Mouse (Mus musculus): ENCODE data around the gene Fank1. TPM values are rescaled to one million over a fixed set of nuclear protein-coding genes. Genes with fewer than 3 reads are reported as not detected.
A peak's percentile ranks its signal among the peaks of the same experiment; 100 is the strongest.

Fank1 gene
- total and polyA plus RNA-seq, 3 experiments: 0.10 TPM; not detected in 2

GRCm38 (mm10) chr7:133762696-133763095 lies 14.0 kb upstream of the Fank1 start:
- intact Hi-C loops (cut with DNase I): loop anchor here (2.0 kb wide), 1 partner anchor 16 kb away; no protein-coding TSS in a partner anchor
- H3K27ac ChIP-seq: no peak overlapping the region
- peaks cover 2% of the 10 kb centered on the region; the same call in 1 of the 2 replicates for H3K4me1 ChIP-seq (ENCODE audit: control insufficient read depth, insufficient read depth, low read length)
- H3K9ac ChIP-seq (ENCODE audit: low read depth, low read length): no peak overlapping the region
- H3K4me3 ChIP-seq: no peak overlapping the region
- TF ChIP-seq CTCF (IDR thresholded peaks at IDR 0.05) (no peak), POLR2A (IDR thresholded peaks at IDR 0.05; ENCODE audit: insufficient read depth, low read depth, low read length) (no peak), EP300 (IDR thresholded peaks at IDR 0.05; ENCODE audit: insufficient read depth, low read depth, low read length) (no peak)
- no peaks in the 10 kb centered on the region for H3K79me2 ChIP-seq (replicated peaks; ENCODE audit: control insufficient read depth, insufficient read depth, low read length)
- H3K36me3 ChIP-seq (ENCODE audit: control insufficient read depth, insufficient read depth, low read length): peaks cover 5% of the 10 kb centered on the region; the same call in 1 of the 2 replicates
- no peak for DNase-seq
- 69% methylated on average over 6 of the region's 6 CpGs for whole genome bisulfite sequencing
- no peaks in the 10 kb centered on the region for H3K27me3 ChIP-seq (ENCODE audit: control insufficient read depth, insufficient read depth, low read length)

GRCm38 (mm10) chr7:133764425-133764824 lies 12.2 kb upstream of the Fank1 start:
- H3K4me3 ChIP-seq: no peak overlapping the region
- H3K36me3 ChIP-seq (ENCODE audit: control insufficient read depth, insufficient read depth, low read length): no peaks in the 10 kb centered on the region
- H3K9ac ChIP-seq (ENCODE audit: low read depth, low read length): no peak overlapping the region
- H3K27ac ChIP-seq: no peak overlapping the region
- H3K27me3 ChIP-seq (ENCODE audit: control insufficient read depth, insufficient read depth, low read length): no peaks in the 10 kb centered on the region
- H3K79me2 ChIP-seq (replicated peaks; ENCODE audit: control insufficient read depth, insufficient read depth, low read length): 0 out of 2 replicates have a peak, but pooled peaks cover 1% of the 10 kb centered on the region
- intact Hi-C loops (cut with DNase I): no loop called here
- H3K4me1 ChIP-seq (ENCODE audit: control insufficient read depth, insufficient read depth, low read length): peaks cover 2% of the 10 kb centered on the region; the same call in 1 of the 2 replicates
- TF ChIP-seq POLR2A (IDR thresholded peaks at IDR 0.05; ENCODE audit: insufficient read depth, low read depth, low read length) (no peak), CTCF (IDR thresholded peaks at IDR 0.05) (no peak), EP300 (IDR thresholded peaks at IDR 0.05; ENCODE audit: insufficient read depth, low read depth, low read length) (no peak)
- no peak for DNase-seq
- 81% methylated on average over 2 of the region's 2 CpGs for WGBS

- Histone ChIP-seq H3K79me2 (replicated peaks; ENCODE audit: control insufficient read depth, insufficient read depth, low read length) (0 out of 2 replicates have a peak, but pooled peaks cover 1% of the 10 kb centered on the region), H3K4me3 (no peak overlapping the region), H3K27ac (no peak overlapping the region), H3K9ac (ENCODE audit: low read depth, low read length) (no peak overlapping the region), H3K27me3 (ENCODE audit: control insufficient read depth, insufficient read depth, low read length) (no peaks in the 10 kb centered on the region), H3K36me3 (ENCODE audit: control insufficient read depth, insufficient read depth, low read length) (no peaks in the 10 kb centered on the region), H3K4me1 (ENCODE audit: control insufficient read depth, insufficient read depth, low read length) (peaks cover 2% of the 10 kb centered on the region; the same call in 1 of the 2 replicates)
- no peak for TF ChIP-seq POLR2A (IDR thresholded peaks at IDR 0.05; ENCODE audit: insufficient read depth, low read depth, low read length)
- no peak for TF ChIP-seq EP300 (IDR thresholded peaks at IDR 0.05; ENCODE audit: insufficient read depth, low read depth, low read length)
- no peak for TF ChIP-seq CTCF (IDR thresholded peaks at IDR 0.05)
- intact Hi-C loops (cut with DNase I): no loop called here
- no peak for DNase-seq
- whole genome bisulfite sequencing: 73% methylated on average over 10 of the region's 10 CpGs
Observed at GRCm38 (mm10) chr7:133765240-133765848, 11.3 kb upstream of the Fank1 start.

- intact Hi-C loops (cut with DNase I): no loop called here
- Histone ChIP-seq H3K36me3 (ENCODE audit: control insufficient read depth, insufficient read depth, low read length) (no peaks in the 10 kb centered on the region), H3K4me1 (ENCODE audit: control insufficient read depth, insufficient read depth, low read length) (peaks cover 2% of the 10 kb centered on the region; the same call in 1 of the 2 replicates), H3K9ac (ENCODE audit: low read depth, low read length) (no peak overlapping the region), H3K79me2 (replicated peaks; ENCODE audit: control insufficient read depth, insufficient read depth, low read length) (0 out of 2 replicates have a peak, but pooled peaks cover 1% of the 10 kb centered on the region), H3K4me3 (no peak overlapping the region), H3K27ac (peak overlapping the region; percentile 42), H3K27me3 (ENCODE audit: control insufficient read depth, insufficient read depth, low read length) (no peaks in the 10 kb centered on the region)
- peak; percentile 74 to 87 for DNase-seq
- TF ChIP-seq EP300 (IDR thresholded peaks at IDR 0.05; ENCODE audit: insufficient read depth, low read depth, low read length) (no peak), CTCF (IDR thresholded peaks at IDR 0.05) (no peak), POLR2A (IDR thresholded peaks at IDR 0.05; ENCODE audit: insufficient read depth, low read depth, low read length) (no peak)
- 53% methylated on average over 13 of the region's 13 CpGs for whole genome bisulfite sequencing
Observed at GRCm38 (mm10) chr7:133765849-133766243, 10.8 kb upstream of the Fank1 start.

- 54% methylated on average over 4 of the region's 4 CpGs for WGBS
- H3K27me3 ChIP-seq (ENCODE audit: control insufficient read depth, insufficient read depth, low read length): no peaks in the 10 kb centered on the region
- no peak overlapping the region for H3K4me3 ChIP-seq
- H3K4me1 ChIP-seq (ENCODE audit: control insufficient read depth, insufficient read depth, low read length): peaks cover 2% of the 10 kb centered on the region; the same call in 1 of the 2 replicates
- intact Hi-C loops (cut with DNase I): no loop called here
- no peak overlapping the region for H3K27ac ChIP-seq
- no peak for DNase-seq
- no peak overlapping the region for H3K9ac ChIP-seq (ENCODE audit: low read depth, low read length)
- TF ChIP-seq CTCF (IDR thresholded peaks at IDR 0.05) (no peak), EP300 (IDR thresholded peaks at IDR 0.05; ENCODE audit: insufficient read depth, low read depth, low read length) (no peak), POLR2A (IDR thresholded peaks at IDR 0.05; ENCODE audit: insufficient read depth, low read depth, low read length) (no peak)
- peaks cover 6% of the 10 kb centered on the region; the same call in 1 of the 2 replicates for H3K79me2 ChIP-seq (replicated peaks; ENCODE audit: control insufficient read depth, insufficient read depth, low read length)
- no peaks in the 10 kb centered on the region for H3K36me3 ChIP-seq (ENCODE audit: control insufficient read depth, insufficient read depth, low read length)
Observed at GRCm38 (mm10) chr7:133768027-133768426, 8.6 kb upstream of the Fank1 start.

GRCm38 (mm10) chr7:133768517-133768916 lies 8.1 kb upstream of the Fank1 start:
- WGBS: 71% methylated on average over 5 of the region's 5 CpGs
- H3K4me1 ChIP-seq (ENCODE audit: control insufficient read depth, insufficient read depth, low read length): peaks cover 2% of the 10 kb centered on the region; the same call in 1 of the 2 replicates
- H3K79me2 ChIP-seq (replicated peaks; ENCODE audit: control insufficient read depth, insufficient read depth, low read length): peaks cover 6% of the 10 kb centered on the region; the same call in 1 of the 2 replicates
- intact Hi-C loops (cut with DNase I): no loop called here
- no peak for DNase-seq
- no peak overlapping the region for H3K27ac ChIP-seq
- no peaks in the 10 kb centered on the region for H3K27me3 ChIP-seq (ENCODE audit: control insufficient read depth, insufficient read depth, low read length)
- H3K4me3 ChIP-seq: no peak overlapping the region
- H3K36me3 ChIP-seq (ENCODE audit: control insufficient read depth, insufficient read depth, low read length): peaks cover 4% of the 10 kb centered on the region; the same call in 1 of the 2 replicates
- no peak overlapping the region for H3K9ac ChIP-seq (ENCODE audit: low read depth, low read length)
- TF ChIP-seq CTCF (IDR thresholded peaks at IDR 0.05) (no peak), EP300 (IDR thresholded peaks at IDR 0.05; ENCODE audit: insufficient read depth, low read depth, low read length) (no peak), POLR2A (IDR thresholded peaks at IDR 0.05; ENCODE audit: insufficient read depth, low read depth, low read length) (no peak)
